Mouse (Mus musculus) kidney, adult 11 months (tissue): ENCODE results near the gene Slc26a3.
"Not testable (repeated sequence)": the region's sequence is repeated elsewhere in the genome, so short reads cannot be mapped to it uniquely, and the experiment has no call there.

ENCODE experiments used
- DNase-seq: peaks from one replicate; pipeline ENCODE4 v3.0.0; 2022

The Slc26a3 gene

DNA sequence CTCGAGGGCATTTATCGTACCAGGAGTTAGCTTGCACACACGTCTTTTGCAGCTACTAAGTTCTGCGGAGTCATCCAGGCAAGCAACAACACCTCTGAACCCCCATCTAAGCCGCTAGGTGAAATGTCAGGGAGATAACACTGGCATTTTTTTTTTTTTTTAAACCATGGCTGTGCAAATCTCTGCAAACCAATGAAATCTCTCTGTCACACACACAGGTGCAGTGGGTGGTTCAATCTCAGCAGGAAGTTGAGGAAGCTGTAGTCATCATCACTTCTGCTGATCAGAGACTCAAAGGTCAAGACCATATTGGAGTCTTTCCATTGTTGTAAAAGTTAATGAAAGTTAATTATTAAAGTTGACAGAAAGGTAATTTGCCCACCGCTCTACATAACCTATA is 47.1 kb downstream of the Slc26a3 start:
- no peak for DNase-seq

DNA sequence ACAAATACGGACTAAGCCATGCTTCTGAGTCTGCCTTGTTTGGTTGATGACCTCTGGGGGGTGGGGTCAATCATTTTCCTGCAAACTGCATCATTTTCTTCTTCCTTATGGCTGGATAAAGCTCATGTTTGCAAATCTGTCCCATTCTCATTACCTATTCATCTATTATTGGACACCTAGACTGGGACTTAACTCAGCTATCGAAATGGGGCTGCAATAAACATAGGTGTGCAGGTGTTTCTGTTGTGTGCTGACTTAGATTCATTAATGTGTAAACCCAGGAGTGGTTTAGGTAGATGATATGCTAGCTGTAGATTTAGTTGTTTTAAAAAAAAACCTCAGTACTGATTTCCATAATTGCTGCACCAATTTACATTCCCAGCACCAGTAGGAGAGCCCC is 48.9 kb downstream of the Slc26a3 start:
- no peak for DNase-seq

DNA sequence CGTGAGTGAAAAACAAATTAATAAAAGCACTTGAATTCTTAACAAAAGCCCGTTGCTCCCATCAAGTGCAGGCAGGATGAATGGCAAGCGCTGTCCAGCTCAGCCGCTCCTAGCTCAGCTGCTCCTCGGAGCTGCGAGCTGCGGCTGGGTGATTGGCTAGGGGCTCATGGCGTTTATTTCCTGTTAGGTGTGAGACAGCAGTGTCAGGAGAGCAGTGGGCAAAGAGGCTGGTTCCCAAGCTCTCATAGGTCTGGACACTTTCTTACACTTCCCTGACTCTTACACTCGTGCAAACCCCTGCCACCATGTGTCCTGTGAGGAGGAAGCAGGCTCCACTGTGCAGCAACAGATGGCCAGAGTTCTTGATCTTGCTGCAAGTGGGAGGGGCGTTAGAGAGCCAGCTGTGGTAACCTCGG is 53.5 kb downstream of the Slc26a3 start:
- DNase-seq: no peak

DNA sequence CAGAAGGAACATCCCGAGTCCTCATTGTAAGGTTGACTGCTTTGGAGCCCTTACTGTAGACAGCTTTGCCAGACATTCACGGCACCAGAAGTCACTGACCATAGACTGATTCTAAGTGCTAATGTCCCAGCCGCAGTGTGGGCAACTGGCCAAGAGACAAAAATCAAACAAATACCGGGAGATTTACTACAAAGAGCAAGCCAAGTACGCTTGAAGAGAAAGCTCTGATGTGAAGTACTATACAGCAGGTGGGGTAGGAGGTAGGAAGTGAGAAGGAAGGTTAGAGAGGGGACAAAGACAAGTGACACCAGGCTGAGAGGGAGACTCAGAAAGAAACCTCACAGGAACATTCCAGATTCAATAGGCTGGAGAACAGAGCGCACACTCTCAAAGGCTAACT is 54.2 kb downstream of the Slc26a3 start:
- no peak for DNase-seq

DNA sequence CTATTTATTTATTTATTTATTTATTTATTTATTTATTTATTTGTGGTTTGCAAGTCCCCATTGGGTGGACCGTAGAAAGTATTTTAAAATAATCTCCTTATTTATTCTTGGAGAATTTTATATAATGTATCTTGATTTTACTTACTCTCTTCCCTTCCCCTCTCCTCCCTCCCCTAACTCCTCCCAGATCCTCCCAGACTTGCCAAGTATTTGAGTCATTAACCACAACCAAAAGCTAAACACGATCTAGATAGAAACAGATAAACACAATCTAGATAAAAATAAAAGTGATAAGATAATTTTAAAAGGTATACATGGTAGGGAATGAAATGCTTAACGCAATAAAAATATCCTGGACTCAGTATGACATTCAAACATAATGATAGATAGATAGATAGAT is 58.7 kb downstream of the Slc26a3 start:
- no peak for DNase-seq

DNA sequence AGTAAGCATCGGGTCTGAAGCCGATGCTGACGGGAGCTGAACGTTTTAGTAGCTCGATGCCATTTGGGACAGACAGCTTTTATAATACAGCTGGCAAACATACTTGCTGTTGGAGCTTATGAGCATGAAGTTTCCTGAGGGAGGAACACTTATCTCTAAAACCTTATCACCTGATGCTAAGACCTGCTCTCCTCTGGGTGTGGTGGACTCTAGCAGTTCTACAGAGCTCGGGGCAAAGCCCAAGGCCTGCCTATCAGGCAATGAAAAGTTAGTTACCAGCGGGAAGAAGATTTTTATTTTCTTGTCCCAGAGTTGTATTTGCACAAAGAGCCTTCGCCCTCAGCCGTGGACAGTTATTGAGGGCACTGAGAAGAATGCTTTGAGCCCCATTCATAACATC is 65.6 kb downstream of the Slc26a3 start:
- DNase-seq: no peak

DNA sequence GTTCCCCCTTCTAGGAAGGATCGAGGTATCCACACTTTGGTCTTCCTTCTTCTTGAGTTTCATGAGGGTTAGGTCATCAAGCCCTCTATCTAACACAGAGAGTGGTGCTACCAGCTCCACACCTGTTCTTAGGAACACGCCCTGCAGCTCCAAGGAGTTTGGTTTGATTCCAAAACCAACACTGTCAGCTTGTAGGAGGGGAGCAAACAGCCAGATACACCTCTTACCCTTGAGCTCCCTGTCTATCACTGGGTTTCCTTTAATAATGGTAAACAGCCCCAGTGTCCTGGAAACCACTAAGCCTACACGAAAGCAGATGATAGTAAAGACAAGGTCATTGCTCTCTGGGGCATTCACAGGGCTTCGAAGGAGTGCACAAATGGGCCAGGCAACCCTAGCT is 67.8 kb downstream of the Slc26a3 start:
- no peak for DNase-seq

DNA sequence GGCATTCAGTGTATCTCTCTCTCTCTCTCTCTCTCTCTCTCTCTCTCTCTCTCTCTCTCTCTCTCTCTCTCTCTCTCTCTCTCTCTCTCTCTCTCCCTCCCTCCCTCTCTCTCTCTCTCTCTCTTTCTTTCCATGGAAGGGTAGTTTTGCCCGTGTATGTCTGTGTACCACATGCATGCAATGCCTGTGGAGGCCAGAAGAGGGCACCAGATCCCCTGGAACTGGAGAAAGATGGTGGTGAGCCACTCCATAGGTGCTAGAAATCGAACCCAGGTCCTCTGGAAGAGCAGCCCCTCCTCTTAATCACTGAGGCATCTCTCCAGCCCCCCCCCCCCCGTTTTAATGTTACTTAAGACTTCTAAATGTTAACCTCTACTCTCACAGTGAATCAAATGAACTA is 69.6 kb downstream of the Slc26a3 start:
- DNase-seq: not testable (repeated sequence)

DNA sequence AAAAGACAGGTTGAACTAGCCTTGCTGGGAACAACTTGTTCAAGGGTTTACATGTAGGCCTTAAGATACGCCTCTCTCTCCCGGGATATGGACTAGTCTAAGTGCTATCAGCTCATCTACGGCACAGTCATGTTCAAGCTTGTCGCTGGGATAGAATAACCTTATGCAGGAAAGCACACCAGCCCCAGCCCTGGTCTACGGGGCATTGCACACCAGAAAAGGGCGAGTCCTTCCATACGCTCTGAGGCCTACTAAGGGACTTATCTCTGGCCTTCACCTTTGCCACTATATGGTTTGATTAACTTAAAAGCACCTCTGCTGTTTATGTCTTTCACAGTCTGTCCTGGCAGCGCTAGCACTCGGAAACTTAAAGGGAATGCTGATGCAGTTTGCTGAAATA is 70.7 kb downstream of the Slc26a3 start:
- no peak for DNase-seq

DNA sequence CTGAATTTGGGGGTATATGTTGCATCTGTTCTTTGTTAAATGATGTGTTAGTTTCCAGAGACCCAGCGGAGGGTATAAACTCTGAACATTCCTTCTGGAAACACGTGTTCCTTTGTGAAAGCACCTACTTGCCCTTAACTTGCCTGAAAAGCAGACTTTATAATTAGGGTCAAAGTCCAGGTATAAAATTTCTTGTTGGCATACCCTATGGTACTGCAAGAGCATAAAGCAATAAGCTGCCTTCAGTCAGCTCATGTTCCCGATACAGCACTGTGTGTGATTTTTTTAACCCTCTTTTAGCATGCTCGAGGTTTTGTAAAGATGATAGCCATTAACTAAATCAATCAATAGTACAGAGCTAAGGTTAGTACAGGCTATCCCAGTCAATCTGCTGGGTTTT is 71.9 kb downstream of the Slc26a3 start:
- DNase-seq: no peak

DNA sequence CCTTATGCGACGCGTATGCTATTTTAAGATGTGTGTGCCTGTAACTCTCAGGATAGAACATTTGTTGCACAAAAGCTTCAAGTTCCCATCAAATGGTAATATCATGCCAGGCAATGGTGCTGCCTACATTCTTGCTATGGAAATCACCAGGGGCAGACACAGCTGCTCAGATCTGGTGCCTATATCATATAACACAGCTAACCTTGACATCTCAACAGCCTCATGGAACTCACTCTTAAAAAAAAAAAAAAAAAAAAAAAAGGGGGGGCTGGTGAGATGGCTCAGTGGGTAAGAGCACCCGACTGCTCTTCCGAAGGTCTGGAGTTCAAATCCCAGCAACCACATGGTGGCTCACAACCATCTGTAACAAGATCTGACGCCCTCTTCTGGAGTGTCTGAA is 87.5 kb downstream of the Slc26a3 start:
- DNase-seq: not testable (repeated sequence)

DNA sequence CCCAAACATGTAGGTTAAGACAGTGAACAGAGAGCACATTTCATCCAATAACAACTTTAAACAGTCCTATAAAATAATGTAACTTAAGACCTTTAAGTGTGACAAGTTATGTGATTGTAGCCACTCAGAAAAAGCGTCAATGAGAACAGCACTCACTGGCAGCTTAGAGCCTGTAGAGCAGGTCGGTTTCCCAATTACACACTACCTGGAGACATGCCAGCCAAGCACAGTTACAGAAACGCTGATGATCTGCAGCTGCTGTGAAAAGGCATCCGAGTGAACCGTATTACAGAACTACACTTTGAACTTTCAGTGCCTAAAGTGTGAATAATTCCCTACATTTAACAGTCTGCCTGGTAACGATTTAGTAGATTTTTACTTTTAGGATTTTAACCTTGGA is 95.8 kb downstream of the Slc26a3 start:
- no peak for DNase-seq

DNA sequence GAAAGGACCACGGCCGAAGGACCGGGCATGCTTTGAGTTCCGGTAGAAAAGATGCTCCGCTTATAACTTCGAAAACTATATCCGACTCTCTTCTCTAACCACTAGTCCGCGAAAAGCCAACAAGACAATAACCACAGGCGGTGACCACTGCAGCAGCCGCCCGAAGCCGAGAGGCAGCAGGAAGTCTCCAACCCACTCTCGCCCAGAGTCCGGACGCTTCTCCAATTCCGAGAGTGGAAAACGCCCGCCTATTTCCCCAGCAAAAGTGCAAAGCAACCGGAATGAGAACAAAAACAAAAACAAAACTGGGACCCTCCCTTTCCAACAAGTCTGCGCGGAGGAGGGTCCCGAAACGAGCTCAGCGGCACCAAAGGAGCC is 108.3 kb downstream of the Slc26a3 start:
- no peak for DNase-seq

DNA sequence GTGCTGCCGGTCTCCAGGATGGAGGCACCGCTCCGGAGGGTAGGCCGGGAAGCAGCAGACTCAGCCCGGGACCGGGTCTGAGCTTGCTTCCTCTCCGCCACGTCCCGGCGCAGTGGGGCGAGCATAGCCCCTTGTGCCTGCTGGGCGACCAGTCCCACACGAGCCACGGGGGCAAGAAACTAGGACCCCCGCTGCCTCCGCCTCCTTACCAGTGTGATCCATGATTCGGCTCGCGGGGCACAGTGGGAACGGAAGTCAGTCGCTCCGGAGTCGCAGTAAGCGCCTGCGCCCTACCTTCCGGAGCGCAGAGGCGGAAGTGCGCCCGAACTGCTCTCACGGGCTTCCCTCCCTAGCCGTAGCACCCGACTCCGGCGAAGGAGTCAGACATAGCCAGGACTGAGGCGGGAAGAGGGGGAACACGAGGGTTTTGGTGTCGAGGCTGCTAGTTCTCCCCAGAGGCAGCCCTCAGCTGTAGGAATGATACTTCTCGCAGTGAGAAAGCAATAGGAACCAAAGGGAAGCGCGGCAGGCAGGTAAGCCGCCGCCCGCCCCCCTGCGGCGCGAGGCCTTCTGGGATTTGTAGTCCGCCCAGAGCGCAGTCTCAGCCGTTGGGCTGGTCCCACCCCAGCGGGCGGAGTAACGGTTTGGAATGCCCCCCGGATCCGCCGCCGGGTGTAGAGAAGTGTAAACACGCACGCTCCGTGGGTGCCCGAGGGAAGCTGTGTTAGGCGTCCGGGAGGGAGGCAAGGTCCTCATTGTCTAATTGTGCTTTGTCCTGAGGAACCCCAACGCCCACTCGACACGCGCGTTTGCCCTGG is 108.9 kb downstream of the Slc26a3 start, which contains the start of gene Cbll1:
TSS of gene Cbll1 (minus strand) at position 303 of the 818 bp plus-strand sequence.
- DNase-seq: peak; percentile 93

DNA sequence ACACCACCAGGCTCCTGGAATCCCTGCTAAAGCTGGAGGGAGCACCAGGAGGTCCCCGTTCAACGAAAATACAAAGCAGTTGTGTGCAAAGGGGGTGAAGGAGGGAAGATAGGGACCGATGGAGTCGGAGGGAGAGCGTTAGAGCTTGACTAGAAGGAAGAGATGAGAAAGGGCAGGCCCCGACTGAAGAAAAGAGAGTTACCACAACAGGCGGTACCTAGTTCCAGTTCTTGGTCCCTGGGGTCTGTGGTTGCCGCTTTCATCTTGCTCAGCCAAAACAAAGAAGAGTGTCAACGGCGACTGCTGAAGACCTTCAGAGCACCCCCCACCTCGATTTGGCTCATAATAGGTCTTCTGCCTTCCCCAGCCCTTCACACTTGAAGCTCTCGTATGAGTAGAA is 109.5 kb downstream of the Slc26a3 start:
- DNase-seq: no peak

DNA sequence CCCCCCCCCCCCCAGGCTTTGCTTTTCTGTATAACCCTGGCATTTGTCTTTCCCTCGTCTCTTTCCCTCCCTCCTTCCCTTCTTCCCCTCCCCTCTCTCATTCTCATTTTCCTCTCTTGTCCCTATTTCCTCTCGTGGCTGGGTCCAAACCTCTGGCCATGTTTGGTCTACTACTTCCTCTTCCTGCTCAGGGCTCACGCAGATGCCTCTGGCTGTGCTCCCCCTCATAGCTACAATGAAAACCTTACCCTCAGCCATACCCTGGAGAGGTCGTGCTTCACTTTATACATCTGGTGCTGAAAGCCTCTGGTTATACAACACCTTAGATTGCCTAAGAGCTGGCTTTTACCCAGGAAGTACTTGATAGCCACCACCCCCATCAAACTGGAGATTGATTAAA is 110.6 kb downstream of the Slc26a3 start:
- DNase-seq: no peak

DNA sequence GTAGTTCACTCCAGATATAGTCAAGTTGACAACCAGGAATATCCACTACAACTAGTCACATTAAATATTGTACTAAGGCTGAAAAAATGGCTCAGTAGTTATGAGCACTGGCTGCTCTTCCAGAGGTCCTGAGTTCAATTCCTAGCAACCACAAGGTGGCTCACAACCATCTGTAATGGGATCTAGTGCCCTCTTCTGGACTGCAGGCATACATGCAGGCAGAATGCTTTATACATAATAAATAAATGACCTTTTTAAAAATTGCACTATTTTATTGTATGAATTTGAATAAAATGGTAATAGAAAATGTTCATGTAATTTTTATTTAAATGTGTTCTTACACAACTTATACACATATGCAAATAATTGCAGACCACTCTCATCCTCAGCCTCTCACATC is 112.5 kb downstream of the Slc26a3 start:
- no peak for DNase-seq

DNA sequence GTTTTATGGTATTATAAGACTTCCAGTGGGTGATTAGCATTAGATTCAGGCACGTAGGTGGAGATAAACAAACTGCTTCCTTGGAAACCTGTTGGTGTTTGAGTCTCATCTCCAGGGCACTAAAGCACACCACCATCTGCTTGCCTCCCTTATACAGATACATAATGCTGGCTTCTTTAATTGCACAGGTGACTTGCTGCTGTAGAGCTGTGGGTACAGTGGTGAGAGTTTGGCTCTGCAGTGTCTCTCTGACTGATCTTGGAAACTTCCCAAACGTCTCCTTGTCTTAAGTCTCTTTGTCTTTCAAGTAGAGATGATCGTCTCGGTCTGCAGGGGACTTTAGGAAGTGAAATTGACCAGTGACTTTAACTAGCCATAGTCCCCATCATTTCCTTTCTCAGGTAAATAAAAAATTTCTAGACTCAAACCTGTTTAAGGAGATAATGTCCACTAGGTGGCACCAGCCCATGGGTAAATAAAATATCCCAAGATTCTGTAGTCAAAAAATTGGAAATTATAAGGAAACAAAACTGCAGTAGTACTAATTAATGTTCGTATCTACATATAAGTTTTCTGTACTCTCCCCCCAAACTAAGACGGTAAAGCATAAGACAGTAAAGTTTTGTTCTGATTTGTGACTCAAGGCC is 117.2 kb downstream of the Slc26a3 start:
- DNase-seq: no peak

DNA sequence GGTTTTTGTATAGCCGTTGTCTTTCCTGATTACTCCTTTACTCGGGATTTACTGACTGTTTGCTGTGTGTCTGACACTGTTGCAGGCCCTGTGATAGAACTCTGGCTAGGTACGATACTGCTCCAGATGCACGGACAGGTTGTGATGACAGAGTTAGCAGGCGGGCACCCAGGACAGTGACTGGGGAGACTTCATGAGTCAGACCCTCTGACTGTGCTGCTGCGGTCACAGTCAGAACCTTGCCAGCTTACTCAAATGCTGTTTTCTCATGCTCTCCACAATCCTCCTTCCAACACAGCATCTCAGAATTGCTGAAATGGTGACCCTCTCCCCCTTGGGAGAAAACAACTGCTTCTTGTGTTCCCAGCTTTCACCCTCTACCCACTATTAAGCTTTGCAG is 117.8 kb downstream of the Slc26a3 start:
- DNase-seq: no peak

DNA sequence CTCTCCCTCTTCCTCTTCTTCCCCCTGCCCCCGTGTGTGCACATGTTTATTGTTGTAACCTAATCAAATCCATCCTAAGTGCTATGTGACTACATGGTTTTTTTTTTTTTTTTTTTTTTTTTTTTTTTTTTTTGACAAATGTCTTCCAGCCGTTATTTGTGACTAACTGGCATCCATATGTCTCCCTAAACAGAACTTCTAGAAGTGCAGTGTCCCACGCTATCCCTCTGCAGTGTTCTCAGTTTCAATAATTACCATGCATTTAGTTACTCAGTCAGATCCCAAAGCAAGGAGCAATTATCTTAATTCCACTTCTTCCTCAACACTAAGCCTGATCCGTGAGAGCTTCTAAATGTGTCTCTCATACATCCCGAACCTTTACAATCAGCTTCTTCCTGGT is 120.5 kb downstream of the Slc26a3 start:
- no peak for DNase-seq

DNA sequence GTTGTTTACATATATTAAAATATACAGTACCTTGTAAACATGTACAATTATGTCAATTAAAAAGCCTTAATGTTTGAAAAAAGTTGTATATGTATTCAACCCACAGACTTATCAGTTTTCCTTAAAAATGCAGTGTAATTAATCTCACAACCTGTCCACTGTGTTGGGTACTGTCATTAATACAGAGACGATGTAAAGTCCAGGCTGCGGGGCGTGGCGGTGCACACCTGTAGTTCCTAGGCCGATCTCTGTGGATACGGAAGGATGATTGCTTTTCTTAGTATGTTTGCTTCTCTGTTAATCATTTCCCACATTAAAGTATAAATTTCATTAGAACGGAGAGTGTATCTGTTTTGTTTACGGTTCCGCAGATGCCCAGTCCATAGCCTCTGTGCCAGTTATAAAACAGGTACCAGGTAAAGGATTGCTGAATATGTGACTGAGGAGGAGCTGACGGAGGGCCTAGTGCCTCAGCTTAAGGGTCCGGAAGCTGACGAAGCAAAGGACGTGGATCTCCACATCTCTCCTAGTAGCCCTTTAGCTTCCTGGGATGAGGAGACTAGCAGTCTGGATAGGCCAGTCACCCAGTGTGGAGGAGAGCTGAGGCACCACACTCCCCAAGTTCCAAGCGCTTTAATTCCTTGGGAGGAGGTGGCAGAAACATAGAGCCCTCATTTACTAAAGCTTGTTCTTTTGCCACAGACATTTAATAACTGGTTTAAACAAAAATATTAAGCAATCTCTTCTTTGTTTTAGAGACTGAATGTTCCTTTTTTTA is 122.2 kb downstream of the Slc26a3 start:
- DNase-seq: no peak

DNA sequence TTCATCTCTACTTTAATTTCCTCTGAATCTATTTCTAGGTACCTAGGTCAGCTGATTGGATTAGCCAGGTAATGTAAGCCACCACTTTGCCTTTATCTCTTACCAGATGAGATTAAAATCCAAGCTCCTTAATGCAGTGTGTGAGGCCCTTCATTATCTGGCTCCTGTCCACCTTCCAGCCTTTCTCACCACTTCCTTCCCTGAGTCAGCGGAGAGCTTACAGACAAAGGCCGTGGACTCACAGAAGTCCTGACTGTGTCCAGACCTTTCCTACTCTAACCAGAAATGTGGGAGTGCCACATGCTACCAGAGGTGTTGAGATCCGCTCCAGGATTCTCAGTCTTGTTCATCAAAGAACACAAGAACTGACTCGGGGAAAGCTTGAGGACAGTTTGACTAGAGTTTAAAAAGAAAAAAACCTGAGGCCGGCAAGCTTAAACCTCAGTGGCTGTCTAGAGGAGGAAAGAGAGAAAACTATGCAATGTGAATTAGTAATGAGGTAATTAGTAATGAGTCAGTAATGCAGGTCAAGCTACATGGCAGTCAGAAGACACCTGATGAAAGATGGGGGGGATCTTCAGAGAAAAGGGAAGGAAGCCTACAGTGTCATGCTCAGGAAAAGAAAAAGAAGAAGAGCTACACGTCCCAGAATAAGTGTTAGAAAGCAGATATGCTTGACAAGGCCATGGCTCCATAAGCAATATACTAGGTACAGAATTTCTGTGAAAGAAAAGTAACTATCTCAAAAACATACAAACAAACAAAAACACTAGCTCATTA is 123.2 kb downstream of the Slc26a3 start:
- no peak for DNase-seq

DNA sequence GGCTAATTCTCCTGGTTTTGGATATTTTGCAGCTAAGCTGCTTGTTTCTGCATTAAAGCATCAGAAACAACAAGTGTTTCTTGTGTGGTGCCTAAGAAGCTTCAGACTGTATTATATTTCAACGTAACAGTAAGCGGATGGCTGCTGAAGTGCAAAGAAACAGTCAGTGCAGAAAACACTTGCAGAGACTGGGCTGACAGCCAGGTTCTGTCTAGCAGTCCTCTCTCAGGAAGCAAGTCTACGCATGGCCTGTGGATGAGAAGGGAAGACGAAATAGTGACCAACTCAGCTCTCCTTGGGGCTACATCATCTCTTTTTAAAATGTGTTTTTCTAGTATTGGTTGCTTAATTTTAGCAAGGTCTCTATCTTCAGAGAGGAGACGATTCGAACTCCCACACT is 129.4 kb downstream of the Slc26a3 start:
- no peak for DNase-seq
